Mouse (Mus musculus) intestine, embryonic 15.5 days (tissue): ENCODE data around the gene Dlat. TPM values are rescaled to one million over a fixed set of nuclear protein-coding genes. Genes with fewer than 3 reads are reported as not detected.

Experiments
- polyA plus RNA-seq: library from polyadenylated mRNA; unstranded; fragments of >200 nt; fragmentation: Nextera tagmentation; extraction: Ambion mirVana; gene quantifications from 2 replicates; pipeline ENCODE4 v1.2.1, GENCODE M21; 2015

The Dlat gene
- polyA plus RNA-seq, 1 experiment from 2014 or later: 63.5 TPM

Other genes starting within 250 kb of the Dlat start
- 1.7 and 2.0 TPM in 2 replicates for gene Plet1, start 165.3 kb downstream of the Dlat start, polyA plus RNA-seq
- 93.9 and 94.1 TPM in 2 replicates for gene Pts, start 131.1 kb downstream of the Dlat start, polyA plus RNA-seq
- 17.6 and 18.8 TPM in 2 replicates for gene Il18, start 105.0 kb downstream of the Dlat start, polyA plus RNA-seq
- 3.4 and 4.4 TPM in 2 replicates for gene Bco2, start 104.6 kb downstream of the Dlat start, polyA plus RNA-seq
- gene Tex12, start 98.5 kb downstream of the Dlat start, polyA plus RNA-seq: 0.16 and 0.19 TPM in 2 replicates
- gene Sdhd, start 56.0 kb downstream of the Dlat start, polyA plus RNA-seq: 544 and 560 TPM in 2 replicates
- gene Timm8b, start 55.9 kb downstream of the Dlat start, polyA plus RNA-seq: 314 TPM in 2 replicates
- 2.1 and 2.9 TPM in 2 replicates for gene Pih1d2, start 42.5 kb downstream of the Dlat start, polyA plus RNA-seq
- gene Nkapd1, start 42.3 kb downstream of the Dlat start, polyA plus RNA-seq: 17.5 and 20.4 TPM in 2 replicates
- gene Dixdc1, start 79.7 kb upstream of the Dlat start, polyA plus RNA-seq: 6.1 and 6.8 TPM in 2 replicates
- 15.9 and 18.7 TPM in 2 replicates for gene 2310030G06Rik, start 86.8 kb upstream of the Dlat start, polyA plus RNA-seq
- 51.7 and 62.6 TPM in 2 replicates for gene Cryab, start 91.5 kb upstream of the Dlat start, polyA plus RNA-seq
- gene Hspb2, start 92.6 kb upstream of the Dlat start, polyA plus RNA-seq: 5.3 and 5.4 TPM in 2 replicates
- gene Fdxacb1, start 108.5 kb upstream of the Dlat start, polyA plus RNA-seq: 11.0 and 11.6 TPM in 2 replicates
- gene Alg9, start 115.2 kb upstream of the Dlat start, polyA plus RNA-seq: 40.8 and 42.8 TPM in 2 replicates
- gene 1110032A03Rik, start 115.7 kb upstream of the Dlat start, polyA plus RNA-seq: 26.1 and 30.6 TPM in 2 replicates
- gene Ppp2r1b, start 185.5 kb upstream of the Dlat start, polyA plus RNA-seq: 62.8 and 65.7 TPM in 2 replicates